Mouse (Mus musculus) CH12.LX (cell line): ENCODE measurements around the gene Fam189a2. TPM values are rescaled to one million over a fixed set of nuclear protein-coding genes. Genes with fewer than 3 reads are reported as not detected.

Source experiments
- DNase-seq: peaks from one replicate; pipeline ENCODE4 v3.0.0-alpha.2; 2013; ENCODE audit errors: extremely low read depth
- H3K27ac ChIP-seq: 2 replicates; pipeline ENCODE4 v1.5.1; 2012; ENCODE audit warnings: low read depth, mild to moderate bottlenecking, control low read depth, moderate library complexity; ENCODE audit not compliant: insufficient read depth
- H3K27me3 ChIP-seq: replicated peaks from 2 replicates; pipeline ENCODE3; 2012; ENCODE audit warnings: inconsistent platforms
- H3K36me3 ChIP-seq, 2 experiments: replicated peaks in 1 of 2; 2 replicates each; pipeline versions ENCODE3 to v1.6.1; 2012; ENCODE audit warnings: inconsistent platforms in 1 of 2, low read length in 1 of 2, mild to moderate bottlenecking in 1 of 2, mixed read lengths in 1 of 2, moderate library complexity in 1 of 2; ENCODE audit not compliant: control insufficient read depth in 1 of 2, insufficient read depth in 1 of 2
- H3K4me1 ChIP-seq, 2 experiments: 2 replicates each; pipeline ENCODE4 v1.6.1; 2012; ENCODE audit warnings: inconsistent platforms in 1 of 2, moderate library complexity in 1 of 2; ENCODE audit not compliant: insufficient read depth in 2 of 2, control insufficient read depth in 1 of 2
- H3K4me2 ChIP-seq: 2 replicates; pipeline ENCODE4 v1.6.1; 2012; ENCODE audit warnings: low read depth, mild to moderate bottlenecking, control low read depth; ENCODE audit not compliant: poor library complexity, insufficient read depth, severe bottlenecking
- H3K4me3 ChIP-seq, 3 experiments: fragments of 150-350 bp in 1 of 3; sonication (generic) in 1 of 3; replicated peaks in 1 of 3; 2 replicates each; pipeline versions ENCODE3 to v1.5.1; 2011 to 2012; ENCODE audit warnings: low read depth in 2 of 3, low read length in 2 of 3, mild to moderate bottlenecking in 2 of 3, moderate library complexity in 2 of 3, control low read depth in 1 of 3, improper control_type of control experiment in 1 of 3, inconsistent platforms in 1 of 3, mixed read lengths in 1 of 3; ENCODE audit not compliant: poor library complexity in 1 of 3
- H3K79me2 ChIP-seq: replicated peaks from 2 replicates; pipeline ENCODE4 v1.6.1; 2012; ENCODE audit warnings: mild to moderate bottlenecking, moderate library complexity; ENCODE audit not compliant: control insufficient read depth, poor library complexity, insufficient read depth, severe bottlenecking; ENCODE audit errors: extremely low read depth
- H3K9ac ChIP-seq: 2 replicates; pipeline ENCODE4 v1.6.1; 2012; ENCODE audit warnings: low read depth, mild to moderate bottlenecking, control low read depth, moderate library complexity; ENCODE audit not compliant: insufficient read depth
- H3K9me3 ChIP-seq: replicated peaks from 2 replicates; pipeline ENCODE3; 2012; ENCODE audit warnings: low read length, inconsistent platforms, mixed read lengths
- E2F4 ChIP-seq: IDR thresholded peaks from 2 replicates; pipeline ENCODE4 v1.6.1; 2011; ENCODE audit warnings: low read depth, low read length, improper control_type of control experiment; ENCODE audit not compliant: insufficient replicate concordance
- ELF1 ChIP-seq: IDR thresholded peaks from 2 replicates; pipeline ENCODE4 v1.6.1; 2014; ENCODE audit warnings: low read depth, mild to moderate bottlenecking, inconsistent platforms, low read length, improper control_type of control experiment
- HCFC1 ChIP-seq: IDR thresholded peaks from 2 replicates; pipeline ENCODE4 v1.6.1; 2012; ENCODE audit warnings: low read depth, mild to moderate bottlenecking, inconsistent platforms, low read length, improper control_type of control experiment
- MAFK ChIP-seq: IDR thresholded peaks from 2 replicates; pipeline ENCODE4 v1.6.1; 2011; ENCODE audit warnings: low read length, improper control_type of control experiment; ENCODE audit not compliant: insufficient replicate concordance
- MXI1 ChIP-seq: IDR thresholded peaks from 2 replicates; pipeline ENCODE4 v1.6.1; 2011; ENCODE audit warnings: mild to moderate bottlenecking, low read depth, low read length, improper control_type of control experiment
- NELFE ChIP-seq: IDR thresholded peaks from 2 replicates; pipeline ENCODE4 v1.6.1; 2011; ENCODE audit warnings: low read depth, low read length, improper control_type of control experiment
- NRF1 ChIP-seq: IDR thresholded peaks from 2 replicates; pipeline ENCODE4 v1.6.1; 2014; ENCODE audit warnings: low read depth, mild to moderate bottlenecking, inconsistent platforms, low read length, improper control_type of control experiment, moderate library complexity
- POLR2AphosphoS2 ChIP-seq: IDR thresholded peaks from 2 replicates; pipeline ENCODE4 v1.6.1; 2011; ENCODE audit warnings: low read depth, low read length, improper control_type of control experiment
- SMC3 ChIP-seq: IDR thresholded peaks from 2 replicates; pipeline ENCODE4 v1.6.1; 2011; ENCODE audit warnings: low read depth, low read length, improper control_type of control experiment
- UBTF ChIP-seq: IDR thresholded peaks from 2 replicates; pipeline ENCODE4 v1.6.1; 2012; ENCODE audit warnings: low read depth, mild to moderate bottlenecking, inconsistent platforms, low read length, improper control_type of control experiment, moderate library complexity
- USF1 ChIP-seq: IDR thresholded peaks from 2 replicates; pipeline ENCODE4 v1.6.1; 2014; ENCODE audit warnings: low read depth, mild to moderate bottlenecking, inconsistent platforms, low read length, improper control_type of control experiment
- USF2 ChIP-seq: conservative IDR thresholded peaks from 2 replicates; pipeline ENCODE4 v1.6.1; 2011; ENCODE audit warnings: low read depth, low read length, improper control_type of control experiment
- ZKSCAN1 ChIP-seq: IDR thresholded peaks from 2 replicates; pipeline ENCODE4 v1.6.1; 2012; ENCODE audit warnings: low read depth, inconsistent platforms, low read length, improper control_type of control experiment, borderline replicate concordance
- ZMIZ1 ChIP-seq: IDR thresholded peaks from 2 replicates; pipeline ENCODE4 v1.6.1; 2012; ENCODE audit warnings: low read depth, mild to moderate bottlenecking, inconsistent platforms, low read length, improper control_type of control experiment
- ZNF384 ChIP-seq: IDR thresholded peaks from 2 replicates; pipeline ENCODE4 v1.6.1; 2012; ENCODE audit warnings: low read depth, low read length, improper control_type of control experiment, inconsistent platforms
- dilution Hi-C: fragments of 300-500 bp; cut with MboI; formaldehyde crosslinking; loops from 2 replicates; pipeline ENCODE4 v1.14.3; 2020; ENCODE audit warnings: low sequenced_read_pairs; ENCODE audit not compliant: extremely low pct_unique_long_range_greater_than_20kb, extremely low pct_ligation_motif_present
- in situ Hi-C: fragments of 300-500 bp; cut with MboI; formaldehyde crosslinking; loops from 3 replicates; pipeline ENCODE4 v1.14.3; 2019; ENCODE audit warnings: low sequenced_read_pairs, low pct_ligation_motif_present, low pct_unique_long_range_greater_than_20kb, mixed read lengths
- polyA plus RNA-seq: library from polyadenylated mRNA; unstranded; fragments of >175 nt; gene quantifications from 2 replicates; pipeline ENCODE4 v1.2.1, GENCODE M21; 2012; ENCODE audit warnings: low read depth; ENCODE audit not compliant: insufficient read length
- total RNA-seq, 2 experiments: library from RNA; depleted of rRNA; stranded (reverse); fragments of 300-350 nt in 1 of 2; fragments of >200 nt in 1 of 2; gene quantifications; 2 replicates each; pipeline ENCODE4 v1.2.3; 2012 to 2014

The Fam189a2 gene
- total and polyA plus RNA-seq, 3 experiments, result not detected

DNA sequence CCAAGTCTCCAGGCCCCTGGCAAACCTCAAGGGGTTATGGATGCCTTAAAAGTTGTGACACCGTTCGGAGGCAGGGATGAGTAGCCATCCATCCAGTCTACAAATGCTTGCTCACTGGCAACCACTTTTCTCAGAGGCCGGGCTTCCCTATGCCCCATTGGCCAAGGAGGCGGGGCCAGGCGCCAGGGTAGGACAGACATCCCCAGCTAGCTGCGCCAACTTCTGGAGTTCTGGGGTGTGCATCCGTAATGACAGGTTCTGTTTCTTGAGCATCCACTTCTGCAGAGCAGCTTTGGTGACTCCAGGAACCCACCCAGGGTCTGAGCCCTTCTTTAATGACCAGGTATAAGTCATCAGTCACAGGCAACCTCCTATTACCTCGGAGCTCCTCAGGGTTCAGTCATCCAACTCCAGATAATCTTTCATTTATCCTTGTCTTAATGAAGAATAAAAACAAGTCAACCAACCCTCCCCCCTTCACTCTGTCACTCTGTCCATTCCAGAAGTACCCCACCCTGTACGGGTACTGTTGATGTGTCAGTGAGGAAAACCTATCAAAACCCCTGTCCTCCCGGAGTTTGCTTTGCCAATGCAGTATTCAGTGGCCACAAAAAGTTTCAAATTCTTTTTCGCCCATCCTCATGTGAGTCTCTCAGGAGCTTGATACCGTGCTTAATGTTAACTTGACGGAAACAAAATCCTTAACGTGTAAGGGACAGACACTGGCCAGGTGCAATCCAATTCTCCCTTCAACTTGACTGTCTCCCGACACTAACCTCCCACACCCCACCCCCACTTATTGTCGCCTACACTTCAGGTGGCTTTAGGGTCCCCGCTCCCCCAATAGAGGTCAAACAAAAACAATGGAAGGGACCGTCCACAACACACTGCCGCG is 956 bp downstream of the Fam189a2 start:
- Histone ChIP-seq H3K9ac (no peak overlapping the region), H3K4me1 (peaks cover 0 to 5% of the 10 kb centered on the region in 2 experiments; a peak in 2 of 4 replicates), H3K27ac (no peak overlapping the region), H3K4me3 (no peak overlapping the region), H3K27me3 (no peaks in the 10 kb centered on the region), H3K36me3 (no peaks in the 10 kb centered on the region), H3K9me3 (peaks cover 1% of the 10 kb centered on the region), H3K4me2 (no peak overlapping the region), H3K79me2 (no peaks in the 10 kb centered on the region)
- in situ Hi-C loops (no loop called here), dilution Hi-C loops (no loop called here)
- DNase-seq, result no peak
- TF ChIP-seq SMC3 (no peak), ZNF384 (no peak)

DNA sequence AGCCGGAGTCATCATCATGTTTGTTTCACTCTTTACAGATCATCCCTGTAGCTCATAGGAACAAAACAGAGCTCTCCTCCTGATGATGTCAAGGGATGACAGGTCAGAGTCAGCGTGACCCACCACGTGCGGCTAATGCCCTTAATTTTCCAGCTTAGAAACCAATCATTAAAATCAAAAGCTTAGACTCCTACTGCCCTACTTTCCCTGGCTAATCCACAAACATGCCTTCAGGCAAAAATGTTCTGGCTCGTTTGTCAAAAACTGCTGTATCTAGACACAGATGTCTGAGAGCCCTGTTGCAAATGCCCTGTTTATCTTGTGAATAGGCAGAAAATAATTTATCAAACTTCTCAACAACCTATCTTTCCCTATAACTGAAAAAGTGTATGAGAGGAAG is 4.9 kb downstream of the Fam189a2 start:
- dilution Hi-C loops (no loop called here), in situ Hi-C loops (no loop called here)
- Histone ChIP-seq H3K4me2 (no peak overlapping the region), H3K27me3 (no peaks in the 10 kb centered on the region), H3K36me3 (no peaks in the 10 kb centered on the region), H3K4me1 (peaks cover 3 to 13% of the 10 kb centered on the region in 2 experiments; a peak in 2 of 4 replicates), H3K79me2 (no peaks in the 10 kb centered on the region), H3K27ac (no peak overlapping the region), H3K9ac (no peak overlapping the region), H3K9me3 (peaks cover 1% of the 10 kb centered on the region), H3K4me3 (no peak overlapping the region)
- no peak for DNase-seq
- no peak for TF ChIP-seq POLR2AphosphoS2
- no peak for TF ChIP-seq MAFK
- no peak for TF ChIP-seq NELFE
- no peak for TF ChIP-seq MXI1
- no peak for TF ChIP-seq UBTF
- no peak for TF ChIP-seq ELF1
- no peak for TF ChIP-seq HCFC1
- TF ChIP-seq USF1, result no peak

- no peak for DNase-seq
- Histone ChIP-seq H3K9me3 (no peaks in the 10 kb centered on the region), H3K4me2 (no peak overlapping the region), H3K79me2 (no peaks in the 10 kb centered on the region), H3K4me1 (peaks cover 3 to 13% of the 10 kb centered on the region in 2 experiments; a peak in 2 of 4 replicates), H3K27ac (no peak overlapping the region), H3K36me3 (no peaks in the 10 kb centered on the region), H3K27me3 (no peaks in the 10 kb centered on the region), H3K4me3 (no peak overlapping the region), H3K9ac (no peak overlapping the region)
- in situ Hi-C loops (no loop called here), dilution Hi-C loops (no loop called here)
- no peak for TF ChIP-seq ZMIZ1
- TF ChIP-seq NRF1, result no peak
- TF ChIP-seq ZKSCAN1, result no peak
- TF ChIP-seq USF2, result no peak
- TF ChIP-seq E2F4, result no peak
- no peak for TF ChIP-seq MXI1
Measured at GRCm38 (mm10) chr19:24024667-24025066, 6.2 kb downstream of the Fam189a2 start.
